Mouse (Mus musculus): ENCODE measurements around the gene Wdr26. TPM values are rescaled to one million over a fixed set of nuclear protein-coding genes. Genes with fewer than 3 reads are reported as not detected.

The Wdr26 gene
- total RNA-seq (2023) = 100 to 1,000 TPM; 223 to 237 TPM

GRCm38 (mm10) chr1:181211920-181212633, at the start of gene Wdr26:
Gene Wdr26, minus strand, starts transcription at chr1:181212001.

GRCm38 (mm10) chr1:181143950-181144836, 67.6 kb downstream of the Wdr26 start, which contains the start of the genes Nvl and Cnih4:
Gene Nvl, minus strand, starts transcription at chr1:181144204.
Gene Cnih4, plus strand, starts transcription at chr1:181144693.

Other genes starting within 250 kb of the Wdr26 start
- 1 to 10 TPM in 1 of 2 experiments, under 1 TPM in 1; 0.84 to 1.7 TPM for gene Ephx1, start 191.1 kb downstream of the Wdr26 start, total RNA-seq (2023)
- not detected for gene 9130409I23Rik, start 160.8 kb downstream of the Wdr26 start, total RNA-seq (2023)
- gene Nvl, start 67.8 kb downstream of the Wdr26 start, total RNA-seq (2023) = 10 to 100 TPM in 1 of 2 experiments, 1 to 10 TPM in 1; 8.9 to 12.2 TPM
- gene Cnih4, start 67.3 kb downstream of the Wdr26 start, total RNA-seq (2023) = 10 to 100 TPM; 31.0 to 39.6 TPM
- not detected for gene Cnih3, start 140.6 kb upstream of the Wdr26 start, total RNA-seq (2023)

Measured in neutrophil, adult 59 days (primary cell).